Mouse (Mus musculus) cerebellum, postnatal 4 days (tissue): Measurements from ENCODE around the gene Bcas3.
A peak's percentile ranks its signal among the peaks of the same experiment; 100 is the strongest.

Experiments
- DNase-seq, 2 experiments: peaks; one replicate each; pipeline ENCODE4 v3.0.0; 2022; ENCODE audit warnings: low spot score in 2 of 2, mixed read lengths in 1 of 2

Gene Bcas3

GRCm38 (mm10) chr11:85352539-85353380, at the start of gene Bcas3:
Gene Bcas3, plus strand, starts transcription at chr11:85353167.
- peak; percentile 96 to 97 for DNase-seq

GRCm38 (mm10) chr11:85306577-85307260, 46.2 kb upstream of the Bcas3 start:
- no peak for DNase-seq

GRCm38 (mm10) chr11:85308799-85309198, 44.2 kb upstream of the Bcas3 start:
- no peak for DNase-seq

- no peak for DNase-seq
These were observed 42.6 kb upstream of the Bcas3 start for GRCm38 (mm10) chr11:85310407-85310712.

GRCm38 (mm10) chr11:85310713-85311574, 42.0 kb upstream of the Bcas3 start, which contains the start of gene Ppm1d:
Gene Ppm1d, plus strand, starts transcription at chr11:85311244.
- peak; percentile 97 to 99 for DNase-seq

GRCm38 (mm10) chr11:85311645-85312490, 41.1 kb upstream of the Bcas3 start:
- DNase-seq: peak; percentile 24 to 31

- peak in 1 of 2 experiments; percentile 60 for DNase-seq
These were observed 40.1 kb upstream of the Bcas3 start for GRCm38 (mm10) chr11:85312818-85313217.

- no peak for DNase-seq
These were observed 39.6 kb upstream of the Bcas3 start for GRCm38 (mm10) chr11:85313361-85313760.

GRCm38 (mm10) chr11:85323567-85324330, 29.2 kb upstream of the Bcas3 start:
- DNase-seq: no peak

GRCm38 (mm10) chr11:85328717-85329116, 24.2 kb upstream of the Bcas3 start:
- no peak for DNase-seq

- DNase-seq: no peak
These were observed 23.6 kb upstream of the Bcas3 start for GRCm38 (mm10) chr11:85329167-85329894.

GRCm38 (mm10) chr11:85334778-85335177, 18.2 kb upstream of the Bcas3 start:
- DNase-seq: peak in 1 of 2 experiments; percentile 24

- DNase-seq: no peak
These were observed 13.7 kb upstream of the Bcas3 start for GRCm38 (mm10) chr11:85339173-85339831.

GRCm38 (mm10) chr11:85340070-85340616, 12.8 kb upstream of the Bcas3 start:
- no peak for DNase-seq

- no peak for DNase-seq
These were observed 852 bp downstream of the Bcas3 start for GRCm38 (mm10) chr11:85353819-85354218.

- DNase-seq: no peak
These were observed 6.7 kb downstream of the Bcas3 start for GRCm38 (mm10) chr11:85359641-85360040.

- no peak for DNase-seq
These were observed 8.7 kb downstream of the Bcas3 start for GRCm38 (mm10) chr11:85361621-85362020.

- DNase-seq: no peak
These were observed 13.2 kb downstream of the Bcas3 start for GRCm38 (mm10) chr11:85366168-85366567.

- DNase-seq: no peak
These were observed 14.9 kb downstream of the Bcas3 start for GRCm38 (mm10) chr11:85367823-85368222.
